Mouse (Mus musculus): ENCODE measurements around the gene Mtnr1a. TPM values are rescaled to one million over a fixed set of nuclear protein-coding genes. Genes with fewer than 3 reads are reported as not detected.

Mtnr1a gene
- 0.45 and 0.62 TPM in 2 replicates for polyA plus RNA-seq (2015; fragmentation: Nextera tagmentation; extraction: Ambion mirVana)

GRCm38 (mm10) chr8:45068759-45069386 is at the start of gene Mtnr1a:
TSS of gene Mtnr1a (plus strand) at chr8:45069137.
- peak; percentile 93 for ATAC-seq
- Histone ChIP-seq H3K27ac (no peak within 1 kb of the TSS), H3K9me3 (no peaks in the 10 kb centered on the region), H3K4me1 (replicated peaks) (peaks cover 10% of the 10 kb centered on the region), H3K27me3 (no peaks in the 10 kb centered on the region; the same call in 1 of the 2 replicates), H3K9ac (replicated peaks) (peak within 1 kb of the TSS; percentile 58; the same call in 1 of the 2 replicates), H3K4me3 (replicated peaks) (peak within 1 kb of the TSS; percentile 37), H3K4me2 (replicated peaks) (peak within 1 kb of the TSS; percentile 66), H3K36me3 (no peaks in the 10 kb centered on the region)
- 7% methylated on average over 27 of the region's 29 CpGs for WGBS

GRCm38 (mm10) chr8:45019241-45019640 is 49.7 kb upstream of the Mtnr1a start:
- Histone ChIP-seq H3K4me3 (replicated peaks) (no peak overlapping the region), H3K4me2 (replicated peaks) (no peak overlapping the region), H3K27me3 (no peaks in the 10 kb centered on the region), H3K4me1 (replicated peaks) (no peaks in the 10 kb centered on the region), H3K36me3 (peaks cover 36% of the 10 kb centered on the region), H3K9ac (replicated peaks) (no peak overlapping the region), H3K9me3 (0 out of 2 replicates have a peak, but pooled peaks cover 8% of the 10 kb centered on the region), H3K27ac (no peak overlapping the region)
- WGBS: 65% methylated on average over 5 of the region's 5 CpGs
- ATAC-seq: no peak

- H3K4me3 ChIP-seq (replicated peaks): no peak overlapping the region
- WGBS: 94% methylated on average over 5 of the region's 5 CpGs
- H3K4me2 ChIP-seq (replicated peaks): no peak overlapping the region
- H3K9me3 ChIP-seq: peaks cover 13% of the 10 kb centered on the region; the same call in 1 of the 2 replicates
- no peak overlapping the region for H3K27ac ChIP-seq
- no peak for ATAC-seq
- H3K36me3 ChIP-seq: peaks cover 46% of the 10 kb centered on the region
- H3K9ac ChIP-seq (replicated peaks): no peak overlapping the region
- no peaks in the 10 kb centered on the region for H3K4me1 ChIP-seq (replicated peaks)
- H3K27me3 ChIP-seq: no peaks in the 10 kb centered on the region
These were observed 47.8 kb upstream of the Mtnr1a start for GRCm38 (mm10) chr8:45021171-45021570.

DNA sequence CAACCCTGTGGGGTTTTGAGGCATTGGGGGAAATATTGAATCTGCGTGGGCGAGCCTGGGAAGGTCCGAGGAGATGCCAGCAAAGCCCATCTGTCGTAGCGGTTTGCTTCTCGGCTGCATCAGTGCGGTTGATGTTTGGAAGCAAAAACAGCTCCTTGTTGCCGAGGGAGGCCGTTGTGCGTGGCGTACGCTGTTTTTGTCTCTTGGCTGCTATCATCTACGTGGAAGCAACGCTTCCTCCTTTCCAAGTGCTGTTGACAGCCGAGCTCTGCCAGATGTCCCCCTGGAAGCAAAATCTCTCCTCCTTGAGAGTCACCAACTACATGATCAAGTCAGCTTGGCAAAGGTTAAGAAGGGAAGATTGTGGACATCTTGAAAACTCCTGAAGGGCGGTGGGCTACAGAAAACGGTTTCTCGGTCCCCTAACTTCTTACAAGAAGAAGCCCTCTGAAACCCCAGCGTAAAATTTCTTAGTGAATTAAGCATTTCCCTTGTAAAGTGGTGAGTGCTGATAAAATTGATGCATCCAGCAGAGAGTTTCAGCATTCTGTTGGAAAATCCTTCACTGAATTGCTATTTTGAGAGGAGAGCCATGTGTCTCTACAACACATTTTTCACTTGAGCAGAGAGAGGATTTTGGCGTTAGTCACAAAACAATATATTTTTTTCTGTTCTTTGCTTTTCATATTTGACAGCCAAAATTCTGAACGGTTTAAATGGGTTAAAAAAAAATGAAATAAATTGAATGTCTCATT is 46.8 kb upstream of the Mtnr1a start:
- no peak overlapping the region for H3K9ac ChIP-seq (replicated peaks)
- peaks cover 13% of the 10 kb centered on the region; the same call in 1 of the 2 replicates for H3K9me3 ChIP-seq
- no peak overlapping the region for H3K4me3 ChIP-seq (replicated peaks)
- no peak overlapping the region for H3K4me2 ChIP-seq (replicated peaks)
- no peaks in the 10 kb centered on the region for H3K27me3 ChIP-seq
- ATAC-seq: no peak
- H3K4me1 ChIP-seq (replicated peaks): no peaks in the 10 kb centered on the region
- no peak overlapping the region for H3K27ac ChIP-seq
- peaks cover 52% of the 10 kb centered on the region for H3K36me3 ChIP-seq
- 97% methylated on average over 21 of the region's 21 CpGs for WGBS

DNA sequence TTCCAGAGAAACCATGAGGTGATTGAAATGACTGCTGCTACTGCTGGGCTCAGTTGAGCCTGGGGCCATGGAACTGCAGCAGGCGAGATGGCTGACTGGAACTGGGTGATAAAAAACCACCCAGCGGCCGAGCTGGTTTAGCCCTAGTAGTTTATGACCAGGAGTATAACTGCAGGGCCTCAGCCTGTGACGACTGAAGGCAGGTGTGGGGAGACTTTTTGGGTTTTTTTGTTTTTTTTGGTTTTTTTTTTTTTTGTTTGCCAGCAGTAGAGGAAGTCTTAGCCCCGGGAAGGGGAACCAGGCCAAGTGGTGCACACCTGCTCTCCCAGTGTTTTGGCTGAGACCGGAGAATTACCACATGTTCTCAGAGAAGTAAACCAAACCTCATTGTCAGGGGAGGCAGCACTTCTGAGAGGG is 40.8 kb upstream of the Mtnr1a start:
- no peak overlapping the region for H3K4me2 ChIP-seq (replicated peaks)
- peaks cover 75% of the 10 kb centered on the region for H3K36me3 ChIP-seq
- H3K4me1 ChIP-seq (replicated peaks): no peaks in the 10 kb centered on the region
- H3K9ac ChIP-seq (replicated peaks): no peak overlapping the region
- ATAC-seq: no peak
- H3K27me3 ChIP-seq: no peaks in the 10 kb centered on the region
- H3K27ac ChIP-seq: no peak overlapping the region
- peaks cover 13% of the 10 kb centered on the region; the same call in 1 of the 2 replicates for H3K9me3 ChIP-seq
- WGBS: 91% methylated on average over 6 of the region's 6 CpGs
- no peak overlapping the region for H3K4me3 ChIP-seq (replicated peaks)

DNA sequence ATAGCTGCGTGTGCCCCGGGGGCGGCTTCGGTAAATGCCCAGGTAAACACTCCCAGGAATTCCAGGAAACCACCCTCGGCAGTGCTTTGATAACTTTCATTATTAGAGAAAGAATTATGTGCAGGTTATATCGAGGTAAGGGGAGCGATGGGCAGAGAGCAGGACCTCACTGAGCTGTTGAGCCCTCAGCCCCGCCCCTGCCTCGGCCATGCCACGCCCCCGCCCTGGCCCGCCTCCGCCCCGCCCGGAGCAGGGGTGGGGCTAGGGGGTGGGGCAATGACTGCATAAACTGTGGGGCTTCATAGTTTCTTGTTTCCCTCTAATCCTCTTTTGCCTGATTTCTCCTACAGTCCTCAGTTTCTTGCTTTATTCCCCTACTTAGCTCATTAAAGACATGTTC is 30.6 kb upstream of the Mtnr1a start:
- Histone ChIP-seq H3K9me3 (no peaks in the 10 kb centered on the region), H3K36me3 (peaks cover 84% of the 10 kb centered on the region)
- WGBS: 87% methylated on average over 15 of the region's 15 CpGs

GRCm38 (mm10) chr8:45044160-45044559 is 24.8 kb upstream of the Mtnr1a start:
- no peak for ATAC-seq
- 95% methylated on average over 26 of the region's 26 CpGs for WGBS
- peaks cover 59% of the 10 kb centered on the region for H3K36me3 ChIP-seq

More for the DNA sequence above, 30.6 kb upstream of the Mtnr1a start:
- no peak for ATAC-seq
- Histone ChIP-seq H3K27me3 (no peaks in the 10 kb centered on the region), H3K9ac (replicated peaks) (no peak overlapping the region), H3K4me3 (replicated peaks) (no peak overlapping the region), H3K4me2 (replicated peaks) (no peak overlapping the region), H3K27ac (no peak overlapping the region), H3K4me1 (replicated peaks) (no peaks in the 10 kb centered on the region)

GRCm38 (mm10) chr8:45050451-45050850 is 18.5 kb upstream of the Mtnr1a start:
- Histone ChIP-seq H3K4me1 (replicated peaks) (no peaks in the 10 kb centered on the region), H3K4me2 (replicated peaks) (no peak overlapping the region), H3K36me3 (peaks cover 39% of the 10 kb centered on the region), H3K27me3 (no peaks in the 10 kb centered on the region), H3K4me3 (replicated peaks) (no peak overlapping the region), H3K27ac (no peak overlapping the region), H3K9ac (replicated peaks) (no peak overlapping the region), H3K9me3 (no peaks in the 10 kb centered on the region)
- no peak for ATAC-seq
- 95% methylated on average over 8 of the region's 8 CpGs for WGBS

More at GRCm38 (mm10) chr8:45044160-45044559, 24.8 kb upstream of the Mtnr1a start:
- no peaks in the 10 kb centered on the region for H3K9me3 ChIP-seq
- no peak overlapping the region for H3K27ac ChIP-seq
- no peaks in the 10 kb centered on the region for H3K4me1 ChIP-seq (replicated peaks)
- no peaks in the 10 kb centered on the region for H3K27me3 ChIP-seq
- no peak overlapping the region for H3K4me2 ChIP-seq (replicated peaks)
- no peak overlapping the region for H3K4me3 ChIP-seq (replicated peaks)
- H3K9ac ChIP-seq (replicated peaks): no peak overlapping the region

DNA sequence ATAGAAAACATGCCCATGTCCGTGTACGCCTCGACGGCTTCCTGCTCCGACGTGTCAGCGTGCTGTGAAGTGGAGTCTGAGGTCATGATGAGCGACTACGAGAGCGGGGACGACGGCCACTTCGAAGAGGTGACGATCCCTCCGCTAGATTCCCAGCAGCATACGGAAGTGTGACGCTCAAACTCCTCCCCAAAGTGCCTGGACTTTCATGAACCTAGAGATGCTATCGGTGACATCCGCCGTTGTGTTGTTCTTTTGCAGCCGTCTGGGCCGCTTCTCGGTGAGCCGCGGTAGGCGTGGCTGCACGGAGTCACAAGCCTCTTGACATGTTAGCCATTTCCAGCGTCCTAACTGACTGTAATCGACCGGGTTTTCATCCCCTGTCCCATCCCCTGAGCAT is 17.7 kb upstream of the Mtnr1a start:
- Histone ChIP-seq H3K4me1 (replicated peaks) (no peaks in the 10 kb centered on the region), H3K9me3 (no peaks in the 10 kb centered on the region), H3K27ac (no peak overlapping the region), H3K4me3 (replicated peaks) (no peak overlapping the region), H3K36me3 (peaks cover 39% of the 10 kb centered on the region), H3K9ac (replicated peaks) (no peak overlapping the region), H3K4me2 (replicated peaks) (no peak overlapping the region), H3K27me3 (no peaks in the 10 kb centered on the region)
- ATAC-seq: no peak
- 94% methylated on average over 30 of the region's 30 CpGs for WGBS

- ATAC-seq: peak; percentile 65; the same call in 1 of the 2 replicates
- WGBS: 81% methylated on average over 1 of the region's 1 CpGs
- H3K4me1 ChIP-seq (replicated peaks): no peaks in the 10 kb centered on the region
- no peak overlapping the region for H3K4me3 ChIP-seq (replicated peaks)
- H3K27me3 ChIP-seq: no peaks in the 10 kb centered on the region
- no peak overlapping the region for H3K4me2 ChIP-seq (replicated peaks)
- no peak overlapping the region for H3K27ac ChIP-seq
- H3K9me3 ChIP-seq: no peaks in the 10 kb centered on the region
- no peak overlapping the region for H3K9ac ChIP-seq (replicated peaks)
- H3K36me3 ChIP-seq: peaks cover 39% of the 10 kb centered on the region
These were observed 16.7 kb upstream of the Mtnr1a start for GRCm38 (mm10) chr8:45052205-45052604.

DNA sequence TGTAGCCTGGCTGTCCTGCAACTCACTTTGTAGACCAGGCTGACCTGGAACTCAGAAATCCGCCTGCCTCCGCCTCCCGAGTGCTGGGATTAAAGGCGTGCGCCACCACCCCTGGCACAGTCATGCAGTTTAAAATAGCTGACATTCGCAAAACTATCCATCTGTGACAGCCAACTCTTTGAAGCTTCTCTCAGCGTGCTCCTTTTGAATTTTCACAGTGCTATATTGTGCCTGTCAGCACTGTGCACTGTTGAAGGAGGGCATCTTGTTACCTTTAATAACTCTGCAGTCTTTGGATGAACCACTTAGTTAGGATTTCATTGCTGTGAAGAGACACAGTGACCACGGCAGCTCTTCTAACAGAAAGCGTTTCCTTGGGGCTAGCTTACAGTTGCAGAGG is 16.3 kb upstream of the Mtnr1a start:
- no peak for ATAC-seq
- Histone ChIP-seq H3K27ac (no peak overlapping the region), H3K4me3 (replicated peaks) (no peak overlapping the region), H3K4me2 (replicated peaks) (no peak overlapping the region), H3K36me3 (peaks cover 39% of the 10 kb centered on the region), H3K9me3 (no peaks in the 10 kb centered on the region), H3K9ac (replicated peaks) (no peak overlapping the region), H3K27me3 (no peaks in the 10 kb centered on the region), H3K4me1 (replicated peaks) (no peaks in the 10 kb centered on the region)
- 89% methylated on average over 9 of the region's 9 CpGs for WGBS

- H3K36me3 ChIP-seq: peaks cover 31% of the 10 kb centered on the region
- 96% methylated on average over 3 of the region's 3 CpGs for WGBS
- ATAC-seq: no peak
- no peak overlapping the region for H3K4me2 ChIP-seq (replicated peaks)
- no peaks in the 10 kb centered on the region for H3K9me3 ChIP-seq
- H3K27ac ChIP-seq: no peak overlapping the region
- no peaks in the 10 kb centered on the region for H3K4me1 ChIP-seq (replicated peaks)
- H3K9ac ChIP-seq (replicated peaks): no peak overlapping the region
- H3K4me3 ChIP-seq (replicated peaks): no peak overlapping the region
- H3K27me3 ChIP-seq: no peaks in the 10 kb centered on the region
These were observed 13.4 kb upstream of the Mtnr1a start for GRCm38 (mm10) chr8:45055500-45055899.
